Mouse (Mus musculus) cortical plate, adult 2 months (tissue): ENCODE measurements around the gene Git2. TPM values are rescaled to one million over a fixed set of nuclear protein-coding genes. Genes with fewer than 3 reads are reported as not detected.
A peak's percentile ranks its signal among the peaks of the same experiment; 100 is the strongest.

Experiments used
- H3K27ac ChIP-seq: fragments of 200-500 bp; 2 replicates; pipeline ENCODE4 v1.5.1; 2012; ENCODE audit warnings: low read length, control low read depth, inconsistent platforms; ENCODE audit not compliant: insufficient read depth
- H3K4me1 ChIP-seq: fragments of 200-500 bp; 2 replicates; pipeline ENCODE4 v1.6.1; 2011; ENCODE audit warnings: low read length; ENCODE audit not compliant: control insufficient read depth, insufficient read depth
- H3K4me3 ChIP-seq: fragments of 200-500 bp; 2 replicates; pipeline ENCODE4 v1.5.1; 2011; ENCODE audit warnings: mild to moderate bottlenecking, low read length, control low read depth; ENCODE audit not compliant: insufficient read depth
- CTCF ChIP-seq: fragments of 200-500 bp; IDR thresholded peaks from 2 replicates; pipeline ENCODE4 v1.5.1; 2011; ENCODE audit warnings: mild to moderate bottlenecking, control low read depth, low read length; ENCODE audit not compliant: insufficient read depth; ENCODE audit errors: extremely low read depth
- POLR2A ChIP-seq: fragments of 200-500 bp; IDR thresholded peaks from 2 replicates; pipeline ENCODE4 v1.6.1; 2011; ENCODE audit warnings: mild to moderate bottlenecking, low read length, control low read depth; ENCODE audit not compliant: insufficient read depth; ENCODE audit errors: extremely low read depth
- polyA plus RNA-seq: library from polyadenylated mRNA; depleted of rRNA; stranded (reverse); fragments of >200 nt; gene quantifications from 2 replicates; pipeline ENCODE4 v1.2.3, GENCODE M21; 2012; rRNA removed

Gene Git2
- polyA plus RNA-seq, 1 experiment: 44.0 TPM

DNA sequence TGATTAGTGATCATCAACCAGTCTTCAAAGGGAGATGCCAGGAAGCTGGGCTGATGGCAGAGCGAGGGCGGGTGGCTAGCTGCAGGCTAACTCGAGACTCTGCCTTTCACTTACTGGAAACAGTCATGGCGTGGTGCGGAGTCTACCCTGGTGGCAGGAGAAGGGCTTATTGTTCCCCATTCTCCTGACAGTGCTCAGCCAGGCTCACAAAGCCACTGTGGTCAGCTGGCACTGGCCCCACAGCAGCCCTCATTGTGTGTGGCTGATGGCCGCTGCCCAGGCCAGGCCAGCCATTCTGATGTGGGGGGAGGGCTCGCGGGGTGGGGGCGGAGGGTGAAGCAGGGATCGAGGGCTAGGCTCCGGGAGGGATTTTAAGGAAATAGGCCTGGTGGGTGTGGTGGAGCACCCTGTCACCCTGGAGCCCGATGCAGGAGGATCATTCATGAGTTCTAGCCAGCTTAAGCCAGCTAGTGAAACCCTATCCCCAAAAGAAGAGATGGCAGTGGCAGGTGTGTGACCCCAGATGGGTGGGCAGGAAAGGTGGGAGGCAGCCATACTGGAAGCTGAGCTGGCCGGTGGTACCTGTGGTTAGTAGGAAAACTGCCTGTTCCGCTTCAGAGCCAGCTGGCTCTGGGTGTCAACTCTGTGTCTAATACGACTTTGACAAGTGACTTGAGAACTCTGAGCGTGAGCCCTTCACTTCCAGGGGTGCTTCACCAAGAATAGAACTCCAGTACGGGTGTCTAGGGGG is 95.3 kb downstream of the Git2 start:
- TF ChIP-seq POLR2A (no peak), CTCF (no peak)

More for the DNA sequence above, 95.3 kb downstream of the Git2 start:
- Histone ChIP-seq H3K27ac (peak overlapping the region; percentile 20), H3K4me1 (no peaks in the 10 kb centered on the region), H3K4me3 (no peak overlapping the region)

Other genes with a start within 250 kb of the Git2 start
- 5.2 and 7.3 TPM in 2 replicates for gene Fam222a, start 207.5 kb downstream of the Git2 start, polyA plus RNA-seq
- gene Trpv4, start 117.1 kb downstream of the Git2 start, polyA plus RNA-seq: 1.7 and 2.1 TPM in 2 replicates
- 58.0 and 69.6 TPM in 2 replicates for gene Gltp, start 84.5 kb downstream of the Git2 start, polyA plus RNA-seq
- gene Tchp, start 67.8 kb downstream of the Git2 start, polyA plus RNA-seq: 14.8 and 15.6 TPM in 2 replicates
- 36.2 and 38.5 TPM in 2 replicates for gene Ankrd13a, start 840 bp downstream of the Git2 start, polyA plus RNA-seq
- gene 1500011B03Rik, start 48.0 kb upstream of the Git2 start, polyA plus RNA-seq: 232 and 245 TPM in 2 replicates
- 0.06 TPM in 1 of 2 replicates, not detected in the other for gene 4930519G04Rik, start 78.1 kb upstream of the Git2 start, polyA plus RNA-seq
- 0.25 and 0.36 TPM in 2 replicates for gene Gm9936, start 83.2 kb upstream of the Git2 start, polyA plus RNA-seq
- gene Oasl2, start 121.4 kb upstream of the Git2 start, polyA plus RNA-seq: 7.5 and 8.6 TPM in 2 replicates
- 0.35 and 0.78 TPM in 2 replicates for gene Oasl1, start 147.7 kb upstream of the Git2 start, polyA plus RNA-seq
- 129 and 136 TPM in 2 replicates for gene 2210016L21Rik, start 166.6 kb upstream of the Git2 start, polyA plus RNA-seq
- not detected in 2 replicates for gene Hnf1a, start 195.6 kb upstream of the Git2 start, polyA plus RNA-seq
- gene Sppl3, start 235.6 kb upstream of the Git2 start, polyA plus RNA-seq: 66.4 and 68.5 TPM in 2 replicates